Mouse (Mus musculus) midbrain, embryonic 11.5 days (tissue): Measurements from ENCODE around the gene Specc1. TPM values are rescaled to one million over a fixed set of nuclear protein-coding genes. Genes with fewer than 3 reads are reported as not detected.

Experiments used
- ATAC-seq: fragments of 200-750 bp; cut with Nextera tagmentation; 2 replicates; pipeline ENCODE4 v1.8.0; 2017; ENCODE audit warnings: moderate TSS enrichment, moderate library complexity; ENCODE audit not compliant: low FRiP score
- DNase-seq: peaks from one replicate; pipeline ENCODE4 v3.0.0; 2015; ENCODE audit warnings: low spot score; ENCODE audit errors: missing footprints
- H3K27ac ChIP-seq: fragments of 300-500 bp; sonication (generic); 2 replicates; pipeline ENCODE4 v1.5.1; 2014; ENCODE audit warnings: low read depth, low read length
- H3K27me3 ChIP-seq: fragments of 300-500 bp; sonication (generic); 2 replicates; pipeline ENCODE4 v1.6.1; 2014; ENCODE audit warnings: mild to moderate bottlenecking, low read length, moderate library complexity, mixed read lengths; ENCODE audit not compliant: control insufficient read depth, insufficient read depth
- H3K36me3 ChIP-seq: fragments of 300-500 bp; sonication (generic); 2 replicates; pipeline ENCODE4 v1.6.1; 2014; ENCODE audit warnings: mild to moderate bottlenecking, low read length, moderate library complexity, mixed read lengths; ENCODE audit not compliant: control insufficient read depth, insufficient read depth
- H3K4me1 ChIP-seq: fragments of 300-500 bp; sonication (generic); 2 replicates; pipeline ENCODE4 v1.6.1; 2014; ENCODE audit warnings: low read length; ENCODE audit not compliant: control insufficient read depth, insufficient read depth
- H3K4me2 ChIP-seq: fragments of 300-500 bp; sonication (generic); 2 replicates; pipeline ENCODE4 v1.6.1; 2014; ENCODE audit warnings: mild to moderate bottlenecking, moderate library complexity
- H3K4me3 ChIP-seq: fragments of 300-500 bp; sonication (generic); 2 replicates; pipeline ENCODE4 v1.5.1; 2014; ENCODE audit warnings: low read depth, low read length
- H3K9ac ChIP-seq: fragments of 300-500 bp; sonication (generic); 2 replicates; pipeline ENCODE4 v1.6.1; 2014; ENCODE audit warnings: low read length
- H3K9me3 ChIP-seq: fragments of 300-500 bp; sonication (generic); 2 replicates; pipeline ENCODE4 v1.6.1; 2016; ENCODE audit warnings: low read length; ENCODE audit not compliant: control insufficient read depth
- WGBS: fragments of 180-500 bp; shearing (Covaris S2); extraction: QIAGEN DNeasy Blood & Tissue Kit; methylation state at CpG from one replicate; pipeline ENCODE4 v1.1.7; 2014; 5-methylcytosine and 5-hydroxymethylcytosine counted together
- polyA plus RNA-seq: library from polyadenylated mRNA; unstranded; fragments of >200 nt; fragmentation: Nextera tagmentation; extraction: Ambion mirVana; gene quantifications from 2 replicates; pipeline ENCODE4 v1.2.1, GENCODE M21; 2014

The Specc1 gene
- polyA plus RNA-seq, 1 experiment from 2014 or later: 15.8 TPM

GRCm38 (mm10) chr11:62015071-62015654 is 58.6 kb downstream of the Specc1 start:
- Histone ChIP-seq H3K4me2 (peak overlapping the region; percentile 27; the same call in 1 of the 2 replicates), H3K9ac (peak overlapping the region; percentile 7; the same call in 1 of the 2 replicates)
- DNase-seq: no peak

GRCm38 (mm10) chr11:62016985-62017384 is 60.4 kb downstream of the Specc1 start:
- 88% methylated on average over 2 of the region's 2 CpGs for WGBS
- H3K9me3 ChIP-seq: no peaks in the 10 kb centered on the region
- no peaks in the 10 kb centered on the region for H3K36me3 ChIP-seq
- H3K9ac ChIP-seq: no peak overlapping the region
- ATAC-seq (no peak), DNase-seq (no peak)
- peaks cover 8% of the 10 kb centered on the region for H3K4me1 ChIP-seq
- no peak overlapping the region for H3K4me2 ChIP-seq
- H3K27ac ChIP-seq: no peak overlapping the region
- no peaks in the 10 kb centered on the region for H3K27me3 ChIP-seq
- no peak overlapping the region for H3K4me3 ChIP-seq

More at GRCm38 (mm10) chr11:62015071-62015654, 58.6 kb downstream of the Specc1 start:
- Histone ChIP-seq H3K36me3 (no peaks in the 10 kb centered on the region), H3K27ac (no peak overlapping the region), H3K4me1 (peaks cover 8% of the 10 kb centered on the region), H3K4me3 (no peak overlapping the region), H3K27me3 (no peaks in the 10 kb centered on the region), H3K9me3 (no peaks in the 10 kb centered on the region)
- no peak for ATAC-seq
- WGBS: 19% methylated on average over 13 of the region's 13 CpGs

GRCm38 (mm10) chr11:62018315-62019205 is 62.0 kb downstream of the Specc1 start:
- H3K4me3 ChIP-seq: no peak overlapping the region
- 79% methylated on average over 10 of the region's 10 CpGs for WGBS
- ATAC-seq: no peak

GRCm38 (mm10) chr11:62019857-62020256 is 63.3 kb downstream of the Specc1 start:
- Histone ChIP-seq H3K4me1 (peaks cover 8% of the 10 kb centered on the region), H3K9ac (no peak overlapping the region), H3K4me2 (no peak overlapping the region), H3K27ac (no peak overlapping the region), H3K4me3 (no peak overlapping the region), H3K9me3 (no peaks in the 10 kb centered on the region), H3K27me3 (no peaks in the 10 kb centered on the region), H3K36me3 (no peaks in the 10 kb centered on the region)
- ATAC-seq (no peak), DNase-seq (no peak)
- 72% methylated on average over 3 of the region's 3 CpGs for WGBS

More at GRCm38 (mm10) chr11:62018315-62019205, 62.0 kb downstream of the Specc1 start:
- Histone ChIP-seq H3K27ac (no peak overlapping the region), H3K9ac (no peak overlapping the region), H3K4me2 (no peak overlapping the region), H3K4me1 (peaks cover 8% of the 10 kb centered on the region), H3K9me3 (no peaks in the 10 kb centered on the region), H3K27me3 (no peaks in the 10 kb centered on the region), H3K36me3 (no peaks in the 10 kb centered on the region)
- DNase-seq: peak; percentile 51

- no peak overlapping the region for H3K4me2 ChIP-seq
- H3K4me3 ChIP-seq: no peak overlapping the region
- DNase-seq (no peak), ATAC-seq (no peak)
- H3K4me1 ChIP-seq: no peaks in the 10 kb centered on the region
- H3K9ac ChIP-seq: no peak overlapping the region
- WGBS: 95% methylated on average over 1 of the region's 1 CpGs
- H3K9me3 ChIP-seq: no peaks in the 10 kb centered on the region
- H3K27ac ChIP-seq: no peak overlapping the region
- H3K27me3 ChIP-seq: no peaks in the 10 kb centered on the region
- H3K36me3 ChIP-seq: no peaks in the 10 kb centered on the region
Measured at GRCm38 (mm10) chr11:62020898-62021297, 64.3 kb downstream of the Specc1 start.

GRCm38 (mm10) chr11:62022105-62022504 is 65.5 kb downstream of the Specc1 start:
- DNase-seq (no peak), ATAC-seq (no peak)
- H3K9ac ChIP-seq: no peak overlapping the region
- H3K27me3 ChIP-seq: no peaks in the 10 kb centered on the region
- H3K36me3 ChIP-seq: no peaks in the 10 kb centered on the region
- H3K4me3 ChIP-seq: no peak overlapping the region
- no peaks in the 10 kb centered on the region for H3K9me3 ChIP-seq
- 99% methylated on average over 3 of the region's 3 CpGs for WGBS
- H3K4me2 ChIP-seq: no peak overlapping the region
- H3K27ac ChIP-seq: no peak overlapping the region
- no peaks in the 10 kb centered on the region for H3K4me1 ChIP-seq

- no peak overlapping the region for H3K27ac ChIP-seq
- no peaks in the 10 kb centered on the region for H3K27me3 ChIP-seq
- DNase-seq: no peak
- H3K9ac ChIP-seq: no peak overlapping the region
- no peaks in the 10 kb centered on the region for H3K36me3 ChIP-seq
- WGBS: 87% methylated on average over 8 of the region's 8 CpGs
- no peaks in the 10 kb centered on the region for H3K4me1 ChIP-seq
- H3K9me3 ChIP-seq: no peaks in the 10 kb centered on the region
- ATAC-seq: no peak
- H3K4me3 ChIP-seq: no peak overlapping the region
- no peak overlapping the region for H3K4me2 ChIP-seq
Measured at GRCm38 (mm10) chr11:62022718-62023493, 66.3 kb downstream of the Specc1 start.

GRCm38 (mm10) chr11:62023494-62024233 is 67.1 kb downstream of the Specc1 start:
- no peaks in the 10 kb centered on the region for H3K36me3 ChIP-seq
- no peaks in the 10 kb centered on the region for H3K4me1 ChIP-seq
- no peak for ATAC-seq
- WGBS: 80% methylated on average over 12 of the region's 12 CpGs
- DNase-seq: no peak
- H3K4me3 ChIP-seq: no peak overlapping the region
- H3K27ac ChIP-seq: no peak overlapping the region
- no peaks in the 10 kb centered on the region for H3K27me3 ChIP-seq
- H3K4me2 ChIP-seq: no peak overlapping the region
- H3K9ac ChIP-seq: no peak overlapping the region
- no peaks in the 10 kb centered on the region for H3K9me3 ChIP-seq
